Mouse (Mus musculus): Measurements from ENCODE around the gene Deaf1.

Deaf1 gene

GRCm38 (mm10) chr7:141341689-141342226, 14.3 kb upstream of the Deaf1 start:
- in situ Hi-C loops (cut with MboI; ENCODE audit: low pct_unique_long_range_greater_than_20kb in 1 of 2, low sequenced_read_pairs in 2 of 2, unreplicated experiment in 1 of 2), result no loop called here

- in situ Hi-C loops (cut with MboI; ENCODE audit: low pct_unique_long_range_greater_than_20kb in 1 of 2, low sequenced_read_pairs in 2 of 2, unreplicated experiment in 1 of 2), result no loop called here
These were observed 13.0 kb upstream of the Deaf1 start for GRCm38 (mm10) chr7:141340476-141340875.

- in situ Hi-C loops (cut with MboI; ENCODE audit: low pct_unique_long_range_greater_than_20kb in 1 of 2, low sequenced_read_pairs in 2 of 2, unreplicated experiment in 1 of 2), result no loop called here
These were observed 12.5 kb upstream of the Deaf1 start for GRCm38 (mm10) chr7:141340023-141340422.

- in situ Hi-C loops (cut with MboI; ENCODE audit: low pct_unique_long_range_greater_than_20kb in 1 of 2, low sequenced_read_pairs in 2 of 2, unreplicated experiment in 1 of 2), result no loop called here
These were observed 11.9 kb upstream of the Deaf1 start for GRCm38 (mm10) chr7:141339215-141339920.

- in situ Hi-C loops (cut with MboI; ENCODE audit: low pct_unique_long_range_greater_than_20kb in 1 of 2, low sequenced_read_pairs in 2 of 2, unreplicated experiment in 1 of 2), result no loop called here
These were observed 11.2 kb upstream of the Deaf1 start, which contains the start of gene Eps8l2 for GRCm38 (mm10) chr7:141338576-141339131. Gene Eps8l2 (plus strand): TSS chr7:141338880.

GRCm38 (mm10) chr7:141337716-141338416, 10.4 kb upstream of the Deaf1 start:
- in situ Hi-C loops (cut with MboI; ENCODE audit: low pct_unique_long_range_greater_than_20kb in 1 of 2, low sequenced_read_pairs in 2 of 2, unreplicated experiment in 1 of 2), result no loop called here

- in situ Hi-C loops (cut with MboI; ENCODE audit: low pct_unique_long_range_greater_than_20kb in 1 of 2, low sequenced_read_pairs in 2 of 2, unreplicated experiment in 1 of 2), result no loop called here
These were observed 8.8 kb upstream of the Deaf1 start for GRCm38 (mm10) chr7:141336296-141336695.

- in situ Hi-C loops (cut with MboI; ENCODE audit: low pct_unique_long_range_greater_than_20kb in 1 of 2, low sequenced_read_pairs in 2 of 2, unreplicated experiment in 1 of 2), result no loop called here
These were observed 8.2 kb upstream of the Deaf1 start for GRCm38 (mm10) chr7:141335682-141336081.

- in situ Hi-C loops (cut with MboI; ENCODE audit: low pct_unique_long_range_greater_than_20kb in 1 of 2, low sequenced_read_pairs in 2 of 2, unreplicated experiment in 1 of 2), result no loop called here
These were observed 7.6 kb upstream of the Deaf1 start for GRCm38 (mm10) chr7:141335044-141335579.

- in situ Hi-C loops (cut with MboI; ENCODE audit: low pct_unique_long_range_greater_than_20kb in 1 of 2, low sequenced_read_pairs in 2 of 2, unreplicated experiment in 1 of 2), result no loop called here
These were observed 4.5 kb upstream of the Deaf1 start for GRCm38 (mm10) chr7:141331990-141332389.

GRCm38 (mm10) chr7:141330706-141331105, 3.2 kb upstream of the Deaf1 start:
- in situ Hi-C loops (cut with MboI; ENCODE audit: low pct_unique_long_range_greater_than_20kb in 1 of 2, low sequenced_read_pairs in 2 of 2, unreplicated experiment in 1 of 2), result no loop called here

- in situ Hi-C loops (cut with MboI; ENCODE audit: low pct_unique_long_range_greater_than_20kb in 1 of 2, low sequenced_read_pairs in 2 of 2, unreplicated experiment in 1 of 2), result no loop called here
These were observed 992 bp upstream of the Deaf1 start for GRCm38 (mm10) chr7:141328373-141328990.

- in situ Hi-C loops (cut with MboI; ENCODE audit: low pct_unique_long_range_greater_than_20kb in 1 of 2, low sequenced_read_pairs in 2 of 2, unreplicated experiment in 1 of 2), result no loop called here
These were observed 694 bp downstream of the Deaf1 start for GRCm38 (mm10) chr7:141326546-141327446.

GRCm38 (mm10) chr7:141324686-141325085, 2.8 kb downstream of the Deaf1 start:
- in situ Hi-C loops (cut with MboI; ENCODE audit: low pct_unique_long_range_greater_than_20kb in 1 of 2, low sequenced_read_pairs in 2 of 2, unreplicated experiment in 1 of 2), result no loop called here

GRCm38 (mm10) chr7:141319446-141319845, 8.0 kb downstream of the Deaf1 start:
- in situ Hi-C loops (cut with MboI; ENCODE audit: low pct_unique_long_range_greater_than_20kb in 1 of 2, low sequenced_read_pairs in 2 of 2, unreplicated experiment in 1 of 2), result loop anchor here in 1 of 2 experiments (10.0 kb wide), 1 partner anchor 65 kb away; no protein-coding TSS in a partner anchor

GRCm38 (mm10) chr7:141317619-141318132, 9.8 kb downstream of the Deaf1 start:
- in situ Hi-C loops (cut with MboI; ENCODE audit: low pct_unique_long_range_greater_than_20kb in 1 of 2, low sequenced_read_pairs in 2 of 2, unreplicated experiment in 1 of 2), result loop anchor here in 1 of 2 experiments (10.0 kb wide), 1 partner anchor 63 kb away; no protein-coding TSS in a partner anchor

- in situ Hi-C loops (cut with MboI; ENCODE audit: low pct_unique_long_range_greater_than_20kb in 1 of 2, low sequenced_read_pairs in 2 of 2, unreplicated experiment in 1 of 2), result loop anchor here in 1 of 2 experiments (10.0 kb wide), 1 partner anchor 61 kb away; no protein-coding TSS in a partner anchor
These were observed 11.5 kb downstream of the Deaf1 start for GRCm38 (mm10) chr7:141315974-141316373.
